Mouse (Mus musculus) cerebellum, postnatal 10 days (tissue): ENCODE results near the gene Srcin1.

Source experiments
- DNase-seq, 2 experiments: peaks; one replicate each; pipeline ENCODE4 v3.0.0; 2021; ENCODE audit warnings: mixed read lengths in 2 of 2

Srcin1 gene

DNA sequence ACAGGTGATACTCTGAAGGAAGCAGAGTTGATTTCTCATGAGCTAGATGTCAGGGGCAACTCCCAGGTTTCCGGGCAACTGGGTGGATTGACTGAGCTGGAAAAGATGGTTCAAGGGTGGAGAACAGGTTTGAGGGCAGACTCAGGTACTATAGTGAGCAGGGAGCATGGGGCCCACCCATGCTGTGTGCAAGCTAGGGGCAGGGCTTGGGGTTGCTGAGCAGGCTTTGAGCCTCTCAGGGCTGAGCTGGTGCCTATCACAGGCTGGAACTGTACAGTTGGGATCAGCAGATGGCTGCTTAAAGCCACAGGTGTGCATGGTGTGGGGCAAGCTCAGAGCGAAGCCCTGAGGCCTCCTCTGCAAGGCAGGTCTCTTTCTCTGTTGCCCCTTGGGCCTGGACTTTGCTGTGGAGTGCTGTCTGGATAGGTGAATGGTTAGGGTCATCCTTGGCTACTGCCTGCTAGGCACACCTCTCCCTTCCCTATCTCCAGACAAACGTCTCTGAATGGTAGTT, 114.6 kb downstream of the Srcin1 start:
- DNase-seq: peak; percentile 45 to 48
